ENCODE assay signal across 1 mouse cellular context in the genomic region with DNA sequence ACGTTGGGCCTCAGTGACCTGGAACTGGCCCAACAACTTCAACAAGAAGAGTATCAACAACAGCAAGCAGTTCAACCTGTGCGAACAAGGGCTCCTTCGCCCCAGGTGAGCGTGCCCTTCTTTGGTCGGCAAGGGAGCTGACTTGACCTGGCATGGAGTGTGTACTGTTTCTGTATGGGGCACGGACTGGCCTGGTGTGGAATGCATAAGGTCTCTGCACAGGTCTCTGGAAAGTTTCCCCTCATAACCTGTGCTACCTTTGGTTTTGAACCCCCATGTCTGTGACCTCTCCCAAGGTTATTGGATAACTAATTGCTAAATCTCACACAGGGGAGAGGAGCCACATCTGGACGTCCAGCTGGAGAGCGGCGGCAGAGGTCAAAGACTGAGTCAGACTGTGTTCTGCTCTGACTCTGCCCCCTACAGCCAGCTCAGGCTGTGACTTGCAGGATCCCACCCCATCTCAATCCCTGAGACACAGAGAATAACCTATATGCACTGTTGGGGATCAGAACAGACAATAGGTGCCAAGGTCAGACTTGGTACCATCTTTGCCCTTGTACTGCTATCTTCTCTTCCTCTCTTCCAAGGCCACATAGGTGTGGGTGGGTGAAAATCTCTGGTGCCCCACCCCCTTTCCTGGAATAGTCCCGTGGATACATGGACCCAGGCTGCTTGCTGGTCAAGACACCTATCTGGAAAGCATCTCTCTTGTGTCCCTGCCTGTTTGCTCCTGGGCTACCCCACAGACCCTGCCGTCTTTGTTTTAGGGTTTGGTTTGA.
TF ChIP-seq lines count a peak whose summit lies in the region.

No protein-coding gene starts in this region.

TF ChIP-seq in ES-E14, 5 proteins besides CTCF, POLR2A, EP300 and RAD21 (continued from another document):
- no peak for TF ChIP-seq MAFK (IDR thresholded peaks at IDR 0.05; ENCODE audit: insufficient read depth, low read depth, low read length)
TF ChIP-seq in ES-E14: peak in this region for 0.
